Mouse (Mus musculus) ES-CJ7 (cell line): ENCODE measurements at regions not wholly inside any gene's neighbourhood (a gene's known extent, or its start where the extent isn't known, plus 50 kb on each side); places are given as distances from the start of the nearest gene placed in this dataset.

ENCODE experiments used
- DNase-seq: peaks from one replicate; pipeline ENCODE4 v3.0.0; 2011; ENCODE audit warnings: low read depth, low spot score

GRCm38 (mm10) chr14:72222836-72223235 lies 268.8 kb downstream of the Gm9195 start:
- no peak for DNase-seq

- DNase-seq = no peak
These were observed 272.1 kb downstream of the Gm9195 start for GRCm38 (mm10) chr14:72219523-72219922.

GRCm38 (mm10) chr14:72200307-72200706 lies 291.3 kb downstream of the Gm9195 start:
- no peak for DNase-seq

GRCm38 (mm10) chr14:72199900-72200299 lies 291.7 kb downstream of the Gm9195 start:
- DNase-seq = no peak

GRCm38 (mm10) chr14:72197972-72198371 lies 293.7 kb downstream of the Gm9195 start:
- no peak for DNase-seq

GRCm38 (mm10) chr14:72187329-72187984 lies 304.2 kb downstream of the Gm9195 start:
- peak; percentile 2 for DNase-seq

- no peak for DNase-seq
These were observed 315.9 kb downstream of the Gm9195 start for GRCm38 (mm10) chr14:72175751-72176150.

GRCm38 (mm10) chr14:72172549-72173405 lies 318.9 kb downstream of the Gm9195 start:
- no peak for DNase-seq

- no peak for DNase-seq
These were observed 319.9 kb downstream of the Gm9195 start for GRCm38 (mm10) chr14:72171777-72172176.

GRCm38 (mm10) chr14:72158537-72159323 lies 332.9 kb downstream of the Gm9195 start:
- DNase-seq = peak; percentile 10

- no peak for DNase-seq
These were observed 336.3 kb downstream of the Gm9195 start for GRCm38 (mm10) chr14:72155197-72155907.

- DNase-seq = no peak
These were observed 340.0 kb downstream of the Gm9195 start for GRCm38 (mm10) chr14:72151676-72152075.

- DNase-seq = no peak
These were observed 342.2 kb downstream of the Gm9195 start for GRCm38 (mm10) chr14:72149463-72149862.

GRCm38 (mm10) chr14:72148886-72149285 lies 342.8 kb downstream of the Gm9195 start:
- no peak for DNase-seq

- DNase-seq = no peak
These were observed 345.3 kb downstream of the Gm9195 start for GRCm38 (mm10) chr14:72146381-72146780.

GRCm38 (mm10) chr14:72142883-72143487 lies 348.7 kb downstream of the Gm9195 start:
- no peak for DNase-seq

- no peak for DNase-seq
These were observed 350.5 kb downstream of the Gm9195 start for GRCm38 (mm10) chr14:72141136-72141535.

- DNase-seq = no peak
These were observed 361.5 kb downstream of the Gm9195 start for GRCm38 (mm10) chr14:72130149-72130548.

- DNase-seq = no peak
These were observed 369.9 kb downstream of the Gm9195 start for GRCm38 (mm10) chr14:72121786-72122185.

- no peak for DNase-seq
These were observed 370.6 kb downstream of the Gm9195 start for GRCm38 (mm10) chr14:72121006-72121405.

GRCm38 (mm10) chr14:72116842-72117241 lies 374.8 kb downstream of the Gm9195 start:
- no peak for DNase-seq
